Mouse (Mus musculus) liver, postnatal 0 days (tissue): ENCODE data around the gene A930017K11Rik. TPM values are rescaled to one million over a fixed set of nuclear protein-coding genes. Genes with fewer than 3 reads are reported as not detected.

ENCODE experiments used
- ATAC-seq: fragments of 200-750 bp; cut with Nextera tagmentation; 2 replicates; pipeline ENCODE4 v1.8.0; 2017; ENCODE audit warnings: mild to moderate bottlenecking, moderate library complexity
- DNase-seq: peaks from one replicate; pipeline ENCODE4 v3.0.0-alpha.2; 2016
- H3K27ac ChIP-seq: fragments of 300-500 bp; sonication (generic); 2 replicates; pipeline ENCODE4 v1.5.1; 2014; ENCODE audit warnings: antibody characterized with exemption, moderate library complexity, mild to moderate bottlenecking, low read depth
- H3K27me3 ChIP-seq: fragments of 300-500 bp; sonication (generic); 2 replicates; pipeline ENCODE4 v1.6.1; 2014; ENCODE audit warnings: low read length, control low read depth, mixed read lengths; ENCODE audit not compliant: insufficient read depth
- H3K36me3 ChIP-seq: fragments of 300-500 bp; sonication (generic); replicated peaks from 2 replicates; pipeline ENCODE4 v1.6.1; 2014; ENCODE audit warnings: mild to moderate bottlenecking, control low read depth, low read length, moderate library complexity, mixed read lengths; ENCODE audit not compliant: insufficient read depth
- H3K4me1 ChIP-seq: fragments of 300-500 bp; sonication (generic); 2 replicates; pipeline ENCODE4 v1.6.1; 2014; ENCODE audit warnings: antibody characterized with exemption, mild to moderate bottlenecking, control low read depth; ENCODE audit not compliant: insufficient read depth
- H3K4me2 ChIP-seq: fragments of 300-500 bp; sonication (generic); 2 replicates; pipeline ENCODE4 v1.6.1; 2014; ENCODE audit warnings: low read depth, mild to moderate bottlenecking, low read length, moderate library complexity, mixed read lengths
- H3K4me3 ChIP-seq: fragments of 300-500 bp; sonication (generic); 2 replicates; pipeline ENCODE4 v1.5.1; 2014; ENCODE audit warnings: low read depth, low read length
- H3K9ac ChIP-seq: fragments of 300-500 bp; sonication (generic); replicated peaks from 2 replicates; pipeline ENCODE4 v1.6.1; 2014; ENCODE audit warnings: mild to moderate bottlenecking, moderate library complexity
- H3K9me3 ChIP-seq: fragments of 300-500 bp; sonication (generic); 2 replicates; pipeline ENCODE4 v1.6.1; 2016; ENCODE audit warnings: mild to moderate bottlenecking, control low read depth, low read length, mixed read lengths
- CTCF ChIP-seq: sonication (generic); IDR thresholded peaks from 2 replicates; pipeline ENCODE4 v1.5.1; 2016; ENCODE audit warnings: antibody characterized with exemption, low read depth
- EP300 ChIP-seq: IDR thresholded peaks from 2 replicates; pipeline ENCODE4 v1.6.1; 2016; ENCODE audit warnings: antibody characterized with exemption, low read depth, mild to moderate bottlenecking
- WGBS: fragments of 180-500 bp; shearing (Covaris S2); extraction: QIAGEN DNeasy Blood & Tissue Kit; methylation state at CpG from one replicate; pipeline ENCODE4 v1.1.7; 2014; ENCODE audit not compliant: insufficient replicate concordance; 5-methylcytosine and 5-hydroxymethylcytosine counted together
- polyA plus RNA-seq: library from polyadenylated mRNA; unstranded; fragments of >200 nt; fragmentation: Nextera tagmentation; extraction: Ambion mirVana; gene quantifications from 2 replicates; pipeline ENCODE4 v1.2.1, GENCODE M21; 2015

Gene A930017K11Rik
- polyA plus RNA-seq, 1 experiment from 2014 or later: not detected

- Histone ChIP-seq H3K4me3 (no peak overlapping the region), H3K36me3 (no peaks in the 10 kb centered on the region; the same call in 1 of the 2 replicates), H3K27ac (no peak overlapping the region), H3K27me3 (peaks cover 26% of the 10 kb centered on the region), H3K9ac (no peak overlapping the region), H3K4me1 (peaks cover 16% of the 10 kb centered on the region), H3K9me3 (no peaks in the 10 kb centered on the region), H3K4me2 (no peak overlapping the region)
- no peak for ATAC-seq
- WGBS: 87% methylated on average over 7 of the region's 7 CpGs
- no peak for DNase-seq
- TF ChIP-seq CTCF (no peak), EP300 (no peak)
Measured at GRCm38 (mm10) chr17:25956201-25956600, 3.8 kb upstream of the A930017K11Rik start.

- Histone ChIP-seq H3K27me3 (peaks cover 30% of the 10 kb centered on the region), H3K4me2 (no peak overlapping the region), H3K4me3 (no peak overlapping the region), H3K9ac (no peak overlapping the region), H3K4me1 (peaks cover 15% of the 10 kb centered on the region), H3K36me3 (no peaks in the 10 kb centered on the region; the same call in 1 of the 2 replicates), H3K27ac (no peak overlapping the region), H3K9me3 (no peaks in the 10 kb centered on the region)
- DNase-seq (no peak), ATAC-seq (no peak)
- WGBS: 46% methylated on average over 3 of the region's 3 CpGs
- no peak for TF ChIP-seq CTCF
- no peak for TF ChIP-seq EP300
Measured at GRCm38 (mm10) chr17:25955736-25956135, 3.4 kb upstream of the A930017K11Rik start.

GRCm38 (mm10) chr17:25954671-25955070, 2.3 kb upstream of the A930017K11Rik start:
- ATAC-seq: no peak
- H3K36me3 ChIP-seq: no peaks in the 10 kb centered on the region; the same call in 1 of the 2 replicates
- WGBS: 62% methylated on average over 2 of the region's 2 CpGs

GRCm38 (mm10) chr17:25953161-25953560, 796 bp upstream of the A930017K11Rik start:
- Histone ChIP-seq H3K36me3 (no peaks in the 10 kb centered on the region), H3K4me2 (no peak overlapping the region), H3K9ac (no peak overlapping the region), H3K9me3 (no peaks in the 10 kb centered on the region), H3K27me3 (peaks cover 42% of the 10 kb centered on the region), H3K4me1 (peaks cover 10% of the 10 kb centered on the region), H3K4me3 (no peak overlapping the region), H3K27ac (no peak overlapping the region)
- TF ChIP-seq CTCF (no peak), EP300 (no peak)
- 79% methylated on average over 5 of the region's 5 CpGs for WGBS
- ATAC-seq (no peak), DNase-seq (no peak)

More at GRCm38 (mm10) chr17:25954671-25955070, 2.3 kb upstream of the A930017K11Rik start:
- no peaks in the 10 kb centered on the region for H3K9me3 ChIP-seq
- peaks cover 40% of the 10 kb centered on the region for H3K27me3 ChIP-seq
- no peak overlapping the region for H3K4me3 ChIP-seq
- no peak overlapping the region for H3K4me2 ChIP-seq
- no peak overlapping the region for H3K9ac ChIP-seq
- DNase-seq: no peak
- H3K4me1 ChIP-seq: peaks cover 10% of the 10 kb centered on the region
- TF ChIP-seq EP300 (no peak), CTCF (no peak)
- H3K27ac ChIP-seq: no peak overlapping the region

- H3K4me3 ChIP-seq: peak overlapping the region; percentile 39
- no peaks in the 10 kb centered on the region for H3K9me3 ChIP-seq
- no peak overlapping the region for H3K27ac ChIP-seq
- H3K9ac ChIP-seq: 0 out of 2 replicates have a peak overlapping the region, but pooled peaks have one; percentile 44
- peaks cover 25% of the 10 kb centered on the region for H3K4me1 ChIP-seq
- no peaks in the 10 kb centered on the region for H3K36me3 ChIP-seq
- H3K4me2 ChIP-seq: peak overlapping the region; percentile 72
- ATAC-seq (peak; percentile 13; the same call in 1 of the 2 replicates), DNase-seq (no peak)
- H3K27me3 ChIP-seq: peaks cover 42% of the 10 kb centered on the region
- WGBS: under 1% methylated on average over 33 of the region's 33 CpGs
- no peak for TF ChIP-seq CTCF
- no peak for TF ChIP-seq EP300
Measured at GRCm38 (mm10) chr17:25951225-25951802, 1.1 kb downstream of the A930017K11Rik start.

GRCm38 (mm10) chr17:25950706-25951105, 1.7 kb downstream of the A930017K11Rik start:
- TF ChIP-seq EP300: no peak
- no peak for TF ChIP-seq CTCF
- DNase-seq: no peak
- Histone ChIP-seq H3K36me3 (no peaks in the 10 kb centered on the region), H3K27ac (no peak overlapping the region), H3K4me3 (no peak overlapping the region), H3K4me2 (peak overlapping the region; percentile 72; the same call in 1 of the 2 replicates), H3K9me3 (no peaks in the 10 kb centered on the region), H3K9ac (no peak overlapping the region), H3K4me1 (peaks cover 30% of the 10 kb centered on the region), H3K27me3 (peaks cover 42% of the 10 kb centered on the region)
- ATAC-seq: no peak
- WGBS: 0% methylated on average over 1 of the region's 3 CpGs
